Mouse (Mus musculus) spleen, adult 2 months (tissue): ENCODE data around the gene Man2a1. TPM values are rescaled to one million over a fixed set of nuclear protein-coding genes. Genes with fewer than 3 reads are reported as not detected.

Source experiments
- DNase-seq, 2 experiments: peaks; one replicate each; pipeline versions ENCODE4 v3.0.0 to v3.0.0-alpha.2; 2012 to 2021; ENCODE audit warnings: low spot score in 2 of 2, low read depth in 1 of 2
- H3K27ac ChIP-seq: fragments of 200-500 bp; 2 replicates; pipeline ENCODE4 v1.5.1; 2012; ENCODE audit warnings: low read length, inconsistent platforms; ENCODE audit not compliant: insufficient read depth
- H3K27me3 ChIP-seq: fragments of 200-500 bp; 2 replicates; pipeline ENCODE4 v1.6.1; 2012; ENCODE audit warnings: mild to moderate bottlenecking, moderate library complexity, low read length, inconsistent platforms; ENCODE audit not compliant: control insufficient read depth, insufficient read depth
- H3K36me3 ChIP-seq: fragments of 200-500 bp; 2 replicates; pipeline ENCODE4 v1.6.1; 2012; ENCODE audit warnings: mild to moderate bottlenecking, low read length, inconsistent platforms; ENCODE audit not compliant: control insufficient read depth, insufficient read depth
- H3K4me1 ChIP-seq: fragments of 200-500 bp; 2 replicates; pipeline ENCODE4 v1.6.1; 2011; ENCODE audit warnings: inconsistent platforms; ENCODE audit not compliant: control insufficient read depth, insufficient read depth, insufficient read length
- H3K4me3 ChIP-seq: fragments of 200-500 bp; 2 replicates; pipeline ENCODE4 v1.5.1; 2011; ENCODE audit warnings: mild to moderate bottlenecking, inconsistent platforms; ENCODE audit not compliant: insufficient read depth, insufficient read length; ENCODE audit errors: extremely low read depth
- CTCF ChIP-seq: fragments of 200-500 bp; IDR thresholded peaks from 2 replicates; pipeline ENCODE4 v1.5.1; 2011; ENCODE audit warnings: mild to moderate bottlenecking, inconsistent platforms; ENCODE audit not compliant: insufficient read depth, insufficient read length, insufficient replicate concordance; ENCODE audit errors: extremely low read depth
- POLR2A ChIP-seq: fragments of 200-500 bp; IDR thresholded peaks from 2 replicates; pipeline ENCODE4 v1.6.1; 2011; ENCODE audit warnings: low read depth, low read length, inconsistent platforms
- WGBS: fragments of 180-500 bp; shearing (Covaris S2); methylation state at CpG from one replicate; pipeline ENCODE4 v1.1.7; 2018; 5-methylcytosine and 5-hydroxymethylcytosine counted together
- polyA plus RNA-seq: library from polyadenylated mRNA; depleted of rRNA; stranded (reverse); fragments of >200 nt; gene quantifications from 2 replicates; pipeline ENCODE4 v1.2.3, GENCODE M21; 2012

The Man2a1 gene
- polyA plus RNA-seq, 1 experiment = 10.6 TPM

GRCm38 (mm10) chr17:64659682-64660081 lies 59.1 kb downstream of the Man2a1 start:
- peaks cover 19% of the 10 kb centered on the region for H3K36me3 ChIP-seq
- WGBS = 91% methylated on average over 4 of the region's 4 CpGs

GRCm38 (mm10) chr17:64666518-64666917 lies 66.0 kb downstream of the Man2a1 start:
- Histone ChIP-seq H3K4me3 (no peak overlapping the region), H3K27me3 (no peaks in the 10 kb centered on the region), H3K36me3 (peaks cover 17% of the 10 kb centered on the region), H3K4me1 (no peaks in the 10 kb centered on the region), H3K27ac (no peak overlapping the region; the same call in 1 of the 2 replicates)
- WGBS = 91% methylated on average over 4 of the region's 4 CpGs
- no peak for DNase-seq
- TF ChIP-seq CTCF = no peak
- TF ChIP-seq POLR2A = no peak

More at GRCm38 (mm10) chr17:64659682-64660081, 59.1 kb downstream of the Man2a1 start:
- Histone ChIP-seq H3K27me3 (no peaks in the 10 kb centered on the region), H3K27ac (no peak overlapping the region), H3K4me3 (no peak overlapping the region), H3K4me1 (no peaks in the 10 kb centered on the region)
- DNase-seq = no peak
- TF ChIP-seq POLR2A = no peak
- TF ChIP-seq CTCF = no peak

DNA sequence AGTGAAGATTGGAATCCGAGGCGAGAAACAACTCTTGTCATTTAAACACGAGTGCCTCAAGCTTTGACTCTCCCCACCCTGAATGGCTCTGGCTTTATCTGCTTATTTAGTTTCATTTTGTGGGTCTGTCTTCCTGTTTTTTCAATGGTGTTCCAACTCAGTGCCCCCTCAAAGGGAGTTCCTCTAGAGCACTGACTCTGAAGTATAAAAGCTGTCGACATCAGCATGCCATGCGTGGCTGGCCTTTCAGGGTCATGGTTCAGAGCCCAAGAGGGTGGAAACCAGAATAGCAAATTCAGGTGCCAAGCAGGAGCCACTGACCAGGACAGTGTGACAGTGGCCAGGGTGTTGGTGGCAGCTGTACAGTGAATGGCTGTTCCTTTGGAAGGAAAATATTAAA lies 68.0 kb downstream of the Man2a1 start:
- no peak overlapping the region for H3K4me3 ChIP-seq
- H3K27me3 ChIP-seq = no peaks in the 10 kb centered on the region
- H3K27ac ChIP-seq = peak overlapping the region; percentile 80
- peak; percentile 70 to 83 for DNase-seq
- TF ChIP-seq CTCF (no peak), POLR2A (no peak)
- 16% methylated on average over 5 of the region's 5 CpGs for WGBS
- peaks cover 28% of the 10 kb centered on the region for H3K36me3 ChIP-seq
- H3K4me1 ChIP-seq = no peaks in the 10 kb centered on the region

- Histone ChIP-seq H3K27me3 (no peaks in the 10 kb centered on the region), H3K4me3 (no peak overlapping the region), H3K27ac (no peak overlapping the region), H3K36me3 (peaks cover 34% of the 10 kb centered on the region), H3K4me1 (no peaks in the 10 kb centered on the region)
- WGBS = 100% methylated on average over 1 of the region's 1 CpGs
- DNase-seq = no peak
- no peak for TF ChIP-seq CTCF
- TF ChIP-seq POLR2A = no peak
Observed at GRCm38 (mm10) chr17:64674401-64674800, 73.9 kb downstream of the Man2a1 start.

DNA sequence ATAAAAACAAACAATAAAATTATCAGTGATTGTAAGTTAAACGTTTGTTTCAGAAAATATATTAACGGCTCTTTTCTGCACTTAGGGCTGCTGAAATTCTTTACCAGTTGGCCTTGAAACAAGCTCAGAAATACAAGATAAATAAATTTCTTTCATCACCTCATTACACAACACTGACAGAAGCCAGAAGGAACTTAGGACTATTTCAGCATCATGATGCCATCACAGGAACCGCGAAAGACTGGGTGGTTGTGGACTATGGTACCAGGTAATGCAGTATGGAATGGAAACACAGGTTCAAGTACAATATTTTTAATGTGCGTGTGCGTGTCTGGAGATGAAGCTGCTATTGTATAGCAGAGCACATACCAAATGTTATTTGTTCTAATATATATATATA lies 74.4 kb downstream of the Man2a1 start:
- H3K27ac ChIP-seq = no peak overlapping the region
- peaks cover 34% of the 10 kb centered on the region for H3K36me3 ChIP-seq
- DNase-seq = no peak
- WGBS = 92% methylated on average over 6 of the region's 6 CpGs
- H3K4me3 ChIP-seq = no peak overlapping the region
- no peaks in the 10 kb centered on the region for H3K27me3 ChIP-seq
- TF ChIP-seq CTCF (no peak), POLR2A (no peak)
- no peaks in the 10 kb centered on the region for H3K4me1 ChIP-seq

DNA sequence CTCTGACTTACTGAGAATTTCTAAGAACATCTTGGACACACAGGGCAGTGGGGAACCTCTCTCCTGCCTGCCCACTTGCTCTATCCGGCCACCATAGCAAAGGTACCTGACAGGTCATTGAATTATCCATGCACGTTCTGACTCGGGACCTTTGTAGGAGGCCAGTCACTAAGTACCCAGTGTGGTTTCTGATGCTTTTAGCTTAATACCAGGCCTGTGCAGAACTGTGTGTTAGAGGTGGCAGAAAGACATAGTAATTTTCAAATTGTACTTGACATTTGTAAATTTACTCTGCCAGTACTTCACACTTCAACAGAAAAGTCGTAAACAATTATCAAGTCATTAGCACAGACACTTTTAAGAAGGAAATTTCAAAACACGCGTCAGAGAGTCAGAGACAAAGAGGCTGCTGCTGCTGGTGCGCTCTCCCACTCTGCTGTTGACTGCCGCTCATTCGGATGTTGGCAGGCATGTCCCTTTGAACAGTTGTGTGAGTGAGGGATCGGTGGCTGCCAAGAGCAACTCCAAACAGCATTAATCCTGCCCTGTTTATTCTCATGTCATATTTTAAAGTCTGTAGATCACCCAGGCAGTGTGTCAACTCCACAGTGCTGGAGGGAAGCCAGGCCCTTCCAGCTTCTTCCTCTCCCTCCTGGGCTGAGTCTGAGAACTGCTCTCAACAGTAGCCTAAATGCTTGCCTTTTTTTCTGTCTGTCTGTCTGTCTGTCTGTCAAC lies 76.4 kb downstream of the Man2a1 start:
- WGBS = 90% methylated on average over 10 of the region's 10 CpGs
- Histone ChIP-seq H3K36me3 (peaks cover 30% of the 10 kb centered on the region), H3K27ac (no peak overlapping the region), H3K4me1 (no peaks in the 10 kb centered on the region), H3K4me3 (no peak overlapping the region), H3K27me3 (no peaks in the 10 kb centered on the region)
- DNase-seq = no peak
- TF ChIP-seq POLR2A (no peak), CTCF (no peak)

DNA sequence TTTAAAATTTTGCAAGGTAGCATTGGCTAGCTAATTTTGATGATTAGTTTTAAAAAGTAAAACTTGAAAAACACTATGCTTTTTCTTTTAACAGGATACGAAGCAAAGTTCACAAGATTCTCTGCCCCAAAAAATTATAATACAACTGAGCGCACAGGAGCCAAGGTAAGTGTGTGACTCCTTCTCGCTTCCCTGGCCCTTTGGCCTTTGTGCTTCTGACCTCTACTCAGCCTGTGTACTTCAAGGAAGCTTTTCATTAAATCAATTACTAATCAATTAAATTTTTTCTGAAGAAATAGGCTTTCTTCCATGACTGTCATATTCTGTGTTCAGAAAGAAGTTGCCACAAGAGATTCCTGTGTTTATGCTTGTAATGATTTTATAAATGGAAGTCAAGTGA lies 80.9 kb downstream of the Man2a1 start:
- Histone ChIP-seq H3K36me3 (peaks cover 17% of the 10 kb centered on the region), H3K27me3 (no peaks in the 10 kb centered on the region), H3K4me1 (no peaks in the 10 kb centered on the region), H3K27ac (no peak overlapping the region), H3K4me3 (no peak overlapping the region)
- WGBS = 95% methylated on average over 3 of the region's 3 CpGs
- TF ChIP-seq CTCF = no peak
- TF ChIP-seq POLR2A = no peak
- DNase-seq = no peak
